Mouse (Mus musculus) forebrain, embryonic 14.5 days (tissue): ENCODE measurements around the gene Megf6. TPM values are rescaled to one million over a fixed set of nuclear protein-coding genes. Genes with fewer than 3 reads are reported as not detected.

Experiments
- ATAC-seq: fragments of 200-750 bp; cut with Nextera tagmentation; 2 replicates; pipeline ENCODE4 v1.8.0; 2017; ENCODE audit warnings: mild to moderate bottlenecking, moderate library complexity
- DNase-seq: peaks from one replicate; pipeline ENCODE4 v3.0.0-alpha.2; 2015; ENCODE audit warnings: low spot score
- H3K27ac ChIP-seq: fragments of 300-500 bp; sonication (generic); 2 replicates; pipeline ENCODE4 v1.5.1; 2014; ENCODE audit warnings: low read depth, mild to moderate bottlenecking, control low read depth, low read length, moderate library complexity
- H3K27me3 ChIP-seq: fragments of 300-500 bp; sonication (generic); replicated peaks from 2 replicates; pipeline ENCODE4 v1.6.1; 2014; ENCODE audit warnings: low read length, control low read depth, mixed read lengths; ENCODE audit not compliant: control insufficient read depth, insufficient read depth
- H3K36me3 ChIP-seq: fragments of 300-500 bp; sonication (generic); 2 replicates; pipeline ENCODE4 v1.6.1; 2014; ENCODE audit warnings: low read length, control low read depth; ENCODE audit not compliant: control insufficient read depth, insufficient read depth
- H3K4me1 ChIP-seq: fragments of 300-500 bp; sonication (generic); 2 replicates; pipeline ENCODE4 v1.6.1; 2014; ENCODE audit warnings: antibody characterized with exemption, low read length, control low read depth; ENCODE audit not compliant: control insufficient read depth, insufficient read depth
- H3K4me2 ChIP-seq: fragments of 300-500 bp; sonication (generic); 2 replicates; pipeline ENCODE4 v1.6.1; 2014; ENCODE audit warnings: mild to moderate bottlenecking, control low read depth, low read length
- H3K4me3 ChIP-seq: fragments of 300-500 bp; sonication (generic); 2 replicates; pipeline ENCODE4 v1.5.1; 2014; ENCODE audit warnings: low read depth, low read length, control low read depth
- H3K9ac ChIP-seq: fragments of 300-500 bp; sonication (generic); 2 replicates; pipeline ENCODE4 v1.6.1; 2014; ENCODE audit warnings: mild to moderate bottlenecking, low read length, control low read depth, moderate library complexity
- H3K9me3 ChIP-seq: fragments of 300-500 bp; sonication (generic); replicated peaks from 2 replicates; pipeline ENCODE4 v1.6.1; 2016; ENCODE audit warnings: low read length, control low read depth, mixed read lengths; ENCODE audit not compliant: control insufficient read depth
- WGBS: fragments of 180-500 bp; shearing (Covaris S2); extraction: QIAGEN DNeasy Blood & Tissue Kit; methylation state at CpG from one replicate; pipeline ENCODE4 v1.1.7; 2014; 5-methylcytosine and 5-hydroxymethylcytosine counted together
- polyA plus RNA-seq: library from polyadenylated mRNA; unstranded; fragments of >200 nt; fragmentation: Nextera tagmentation; extraction: Ambion mirVana; gene quantifications from 2 replicates; pipeline ENCODE4 v1.2.1, GENCODE M21; 2014

Gene Megf6
- polyA plus RNA-seq, 1 experiment from 2014 or later, result 4.6 TPM

DNA sequence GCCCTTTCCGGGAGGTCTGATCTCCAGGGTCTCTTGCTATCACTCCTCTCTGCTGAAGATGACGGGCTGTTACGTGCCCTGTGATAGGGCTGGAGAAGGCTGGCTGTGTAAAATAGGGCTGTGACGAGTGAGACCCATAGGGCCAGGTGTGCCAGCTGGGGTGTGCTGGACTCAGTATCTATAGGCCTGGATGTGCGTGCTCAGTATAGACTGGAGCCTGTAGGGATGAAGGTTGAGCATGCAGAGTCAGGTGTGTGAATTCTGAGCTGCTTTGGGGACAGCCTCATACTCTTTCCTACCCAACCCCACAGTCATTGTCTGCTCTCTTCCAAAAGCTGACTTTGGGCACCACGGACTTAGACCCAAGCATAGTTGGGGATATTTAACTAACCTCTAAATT is 27.4 kb downstream of the Megf6 start:
- no peak overlapping the region for H3K27ac ChIP-seq
- H3K9ac ChIP-seq, result no peak overlapping the region
- no peaks in the 10 kb centered on the region for H3K36me3 ChIP-seq
- no peak for DNase-seq
- H3K9me3 ChIP-seq, result no peaks in the 10 kb centered on the region
- no peak overlapping the region for H3K4me2 ChIP-seq
- no peak overlapping the region for H3K4me3 ChIP-seq
- H3K4me1 ChIP-seq, result peaks cover 5% of the 10 kb centered on the region
- no peak for ATAC-seq
- no peaks in the 10 kb centered on the region for H3K27me3 ChIP-seq
- WGBS, result 51% methylated on average over 6 of the region's 6 CpGs

DNA sequence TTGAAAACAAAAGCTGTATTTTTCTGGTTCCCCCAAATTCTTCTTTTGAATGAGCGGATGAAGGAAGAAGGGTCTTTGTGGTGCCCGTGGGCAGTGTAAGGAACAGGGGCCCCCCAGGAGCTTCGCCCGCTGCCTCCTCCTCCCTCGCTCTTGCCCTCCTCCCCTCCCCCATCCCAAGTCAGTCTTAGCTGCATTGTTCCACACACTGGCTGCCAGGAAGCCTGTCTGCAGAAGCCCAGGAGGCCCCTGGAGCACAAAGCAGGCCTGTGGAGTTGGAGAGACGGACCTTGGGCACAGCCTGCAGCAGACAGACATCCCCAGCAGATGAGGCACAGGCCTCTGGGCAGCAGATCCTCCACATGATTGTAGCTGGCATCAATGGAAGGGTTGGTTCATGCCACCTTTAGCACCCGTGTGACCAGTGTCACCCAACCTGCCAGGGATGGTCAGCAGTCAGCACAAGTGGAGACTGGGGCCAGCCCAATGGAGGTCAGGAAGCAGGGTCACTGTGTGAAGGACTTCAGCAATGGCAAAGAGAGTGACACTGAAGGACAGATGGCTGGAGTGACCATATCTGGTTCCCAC is 27.9 kb downstream of the Megf6 start:
- Histone ChIP-seq H3K9ac (peak overlapping the region; percentile 17; the same call in 1 of the 2 replicates), H3K4me3 (no peak overlapping the region), H3K4me1 (peaks cover 5% of the 10 kb centered on the region), H3K4me2 (no peak overlapping the region), H3K36me3 (no peaks in the 10 kb centered on the region), H3K27me3 (no peaks in the 10 kb centered on the region), H3K27ac (0 out of 2 replicates have a peak overlapping the region, but pooled peaks have one; percentile 5), H3K9me3 (no peaks in the 10 kb centered on the region)
- no peak for ATAC-seq
- WGBS, result 11% methylated on average over 7 of the region's 7 CpGs
- DNase-seq, result no peak

DNA sequence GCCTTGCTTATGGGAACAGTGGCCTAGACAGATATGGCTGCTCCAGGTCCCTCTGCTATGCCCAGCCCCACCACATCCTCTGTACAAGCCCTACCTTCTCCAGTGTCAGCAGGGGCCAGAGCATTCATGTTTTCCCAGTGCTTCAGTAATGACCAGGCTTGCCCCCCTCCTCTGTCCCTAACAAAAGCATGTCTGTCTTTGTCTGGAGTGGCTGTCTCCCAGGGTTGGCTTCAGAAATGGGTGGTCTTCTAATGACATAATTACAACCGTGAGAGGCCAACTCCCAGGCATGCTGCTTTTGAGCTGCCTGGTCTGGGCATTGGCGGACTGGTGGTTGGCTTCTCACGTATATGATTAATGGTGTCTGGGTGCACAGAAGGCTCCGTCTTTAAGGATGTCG is 31.0 kb downstream of the Megf6 start:
- WGBS, result 60% methylated on average over 5 of the region's 5 CpGs
- no peak for ATAC-seq
- Histone ChIP-seq H3K4me2 (no peak overlapping the region), H3K27ac (no peak overlapping the region), H3K36me3 (no peaks in the 10 kb centered on the region), H3K4me1 (peaks cover 5% of the 10 kb centered on the region), H3K9me3 (no peaks in the 10 kb centered on the region), H3K27me3 (no peaks in the 10 kb centered on the region), H3K9ac (no peak overlapping the region), H3K4me3 (no peak overlapping the region)
- no peak for DNase-seq

GRCm38 (mm10) chr4:154204532-154204931 is 34.0 kb downstream of the Megf6 start:
- DNase-seq (no peak), ATAC-seq (no peak)
- no peak overlapping the region for H3K4me2 ChIP-seq
- H3K27me3 ChIP-seq, result no peaks in the 10 kb centered on the region
- H3K36me3 ChIP-seq, result no peaks in the 10 kb centered on the region
- no peaks in the 10 kb centered on the region for H3K4me1 ChIP-seq
- H3K9ac ChIP-seq, result no peak overlapping the region
- H3K9me3 ChIP-seq, result no peaks in the 10 kb centered on the region
- H3K27ac ChIP-seq, result no peak overlapping the region
- 80% methylated on average over 7 of the region's 7 CpGs for WGBS
- H3K4me3 ChIP-seq, result no peak overlapping the region

DNA sequence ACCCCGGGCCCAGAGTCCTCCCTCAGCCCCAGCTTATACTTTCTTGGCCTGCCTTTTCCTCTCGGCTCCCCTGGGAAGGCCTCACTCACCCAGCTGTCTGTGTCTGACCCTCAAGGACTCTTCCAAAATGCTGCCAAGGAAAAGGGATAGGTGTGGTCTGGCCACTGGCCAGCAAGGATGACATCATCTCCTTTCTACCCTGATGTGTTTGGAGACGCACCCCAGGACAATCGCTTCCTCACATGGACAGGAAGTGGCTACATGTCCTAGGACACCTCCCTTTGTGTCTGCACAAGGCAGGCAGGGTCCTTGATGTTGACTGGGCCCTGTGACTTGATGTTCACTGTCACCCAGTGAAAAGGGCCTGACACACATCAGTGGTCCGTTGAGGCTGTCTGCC is 34.9 kb downstream of the Megf6 start:
- 67% methylated on average over 5 of the region's 5 CpGs for WGBS
- Histone ChIP-seq H3K9me3 (no peaks in the 10 kb centered on the region), H3K36me3 (no peaks in the 10 kb centered on the region), H3K4me2 (no peak overlapping the region), H3K27me3 (no peaks in the 10 kb centered on the region), H3K27ac (no peak overlapping the region), H3K9ac (no peak overlapping the region), H3K4me1 (no peaks in the 10 kb centered on the region), H3K4me3 (no peak overlapping the region)
- no peak for ATAC-seq
- no peak for DNase-seq

DNA sequence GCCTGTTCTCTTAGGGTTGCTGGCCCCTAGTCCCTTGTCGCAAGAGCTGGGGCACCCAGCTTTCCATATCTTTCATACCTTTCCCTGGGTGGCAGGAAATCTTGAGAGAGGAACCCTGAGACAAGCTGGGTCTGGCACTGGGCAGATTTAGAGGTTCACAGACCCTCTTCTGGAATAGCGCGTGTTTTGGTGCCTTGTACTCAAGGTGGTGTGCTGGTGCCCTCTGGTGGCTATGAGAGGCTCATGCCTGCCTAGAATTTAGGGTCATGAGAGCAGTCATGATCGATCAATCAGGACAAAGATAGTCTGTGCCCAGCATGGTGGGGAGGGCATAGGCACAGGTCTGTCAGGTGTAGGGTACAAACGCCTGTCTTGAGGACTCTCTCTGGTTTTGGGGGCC is 36.7 kb downstream of the Megf6 start:
- H3K9ac ChIP-seq, result no peak overlapping the region
- H3K4me3 ChIP-seq, result no peak overlapping the region
- H3K4me2 ChIP-seq, result no peak overlapping the region
- ATAC-seq (peak; percentile 48), DNase-seq (peak; percentile 86)
- no peaks in the 10 kb centered on the region for H3K9me3 ChIP-seq
- H3K36me3 ChIP-seq, result no peaks in the 10 kb centered on the region
- WGBS, result 15% methylated on average over 5 of the region's 5 CpGs
- no peaks in the 10 kb centered on the region for H3K27me3 ChIP-seq
- no peak overlapping the region for H3K27ac ChIP-seq
- H3K4me1 ChIP-seq, result no peaks in the 10 kb centered on the region

- no peak overlapping the region for H3K27ac ChIP-seq
- no peaks in the 10 kb centered on the region for H3K27me3 ChIP-seq
- H3K4me1 ChIP-seq, result no peaks in the 10 kb centered on the region
- WGBS, result 77% methylated on average over 6 of the region's 6 CpGs
- no peak overlapping the region for H3K4me3 ChIP-seq
- DNase-seq (no peak), ATAC-seq (no peak)
- no peaks in the 10 kb centered on the region for H3K9me3 ChIP-seq
- H3K9ac ChIP-seq, result no peak overlapping the region
- no peaks in the 10 kb centered on the region for H3K36me3 ChIP-seq
- no peak overlapping the region for H3K4me2 ChIP-seq
Measured at GRCm38 (mm10) chr4:154209054-154209453, 38.5 kb downstream of the Megf6 start.

GRCm38 (mm10) chr4:154209825-154210224 is 39.3 kb downstream of the Megf6 start:
- no peaks in the 10 kb centered on the region for H3K36me3 ChIP-seq
- H3K27me3 ChIP-seq, result no peaks in the 10 kb centered on the region
- DNase-seq (no peak), ATAC-seq (no peak)
- no peak overlapping the region for H3K4me3 ChIP-seq
- H3K4me2 ChIP-seq, result no peak overlapping the region
- H3K9ac ChIP-seq, result no peak overlapping the region
- no peak overlapping the region for H3K27ac ChIP-seq
- WGBS, result 13% methylated on average over 3 of the region's 3 CpGs
- no peaks in the 10 kb centered on the region for H3K9me3 ChIP-seq
- no peaks in the 10 kb centered on the region for H3K4me1 ChIP-seq

DNA sequence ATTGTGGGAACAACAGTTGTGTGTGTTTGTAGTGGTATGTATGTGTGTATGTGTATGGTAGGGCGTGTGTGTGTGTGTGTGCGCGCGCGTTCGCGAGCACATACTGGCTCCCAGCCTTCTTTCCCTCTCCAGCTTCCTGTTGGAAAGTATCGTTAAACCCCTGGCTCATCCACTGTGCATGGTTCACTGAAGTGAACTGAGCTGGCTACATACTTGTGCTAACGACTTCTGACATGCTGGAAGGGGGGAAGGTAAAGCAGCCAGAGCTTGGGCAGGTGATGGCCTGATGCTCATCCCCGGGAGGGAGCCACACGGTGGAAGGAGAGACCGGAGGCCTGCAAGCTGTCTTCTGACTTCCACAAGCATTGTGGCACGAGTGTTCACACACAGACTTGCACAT is 40.9 kb downstream of the Megf6 start:
- Histone ChIP-seq H3K9ac (no peak overlapping the region), H3K9me3 (no peaks in the 10 kb centered on the region), H3K36me3 (no peaks in the 10 kb centered on the region), H3K27me3 (no peaks in the 10 kb centered on the region), H3K4me3 (no peak overlapping the region), H3K27ac (no peak overlapping the region), H3K4me2 (no peak overlapping the region), H3K4me1 (no peaks in the 10 kb centered on the region)
- WGBS, result 83% methylated on average over 13 of the region's 13 CpGs
- DNase-seq (no peak), ATAC-seq (no peak)
